Mouse (Mus musculus) layer of hippocampus, adult 11-12 months (tissue): Measurements from ENCODE around the gene Fras1.

Source experiments
- DNase-seq: peaks from one replicate; pipeline ENCODE4 v3.0.0; 2022; ENCODE audit warnings: low spot score

The Fras1 gene

DNA sequence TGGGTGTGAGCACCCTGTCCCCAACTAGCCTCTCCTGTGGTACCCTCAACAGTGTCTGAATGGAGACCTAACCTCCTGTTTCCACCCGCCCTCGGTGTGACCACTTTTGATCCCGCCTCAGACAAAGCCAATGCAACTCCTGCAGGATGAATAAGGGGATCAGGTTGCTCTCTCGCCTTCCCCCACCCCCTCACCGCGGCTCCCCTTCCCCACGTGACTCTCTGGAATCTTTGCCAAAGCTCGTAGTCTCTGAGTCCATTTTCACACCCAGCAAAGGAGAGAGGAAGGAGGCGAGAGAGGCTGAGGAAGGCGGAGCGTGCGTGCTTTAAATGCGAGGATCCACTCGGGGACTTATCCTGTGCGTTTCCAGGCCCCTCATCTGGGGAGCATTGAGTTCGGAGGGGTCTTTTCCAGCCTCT lies at the start of gene Fras1:
TSS of gene Fras1 (plus strand) at position 389 of the 419 bp plus-strand sequence.
- no peak for DNase-seq

DNA sequence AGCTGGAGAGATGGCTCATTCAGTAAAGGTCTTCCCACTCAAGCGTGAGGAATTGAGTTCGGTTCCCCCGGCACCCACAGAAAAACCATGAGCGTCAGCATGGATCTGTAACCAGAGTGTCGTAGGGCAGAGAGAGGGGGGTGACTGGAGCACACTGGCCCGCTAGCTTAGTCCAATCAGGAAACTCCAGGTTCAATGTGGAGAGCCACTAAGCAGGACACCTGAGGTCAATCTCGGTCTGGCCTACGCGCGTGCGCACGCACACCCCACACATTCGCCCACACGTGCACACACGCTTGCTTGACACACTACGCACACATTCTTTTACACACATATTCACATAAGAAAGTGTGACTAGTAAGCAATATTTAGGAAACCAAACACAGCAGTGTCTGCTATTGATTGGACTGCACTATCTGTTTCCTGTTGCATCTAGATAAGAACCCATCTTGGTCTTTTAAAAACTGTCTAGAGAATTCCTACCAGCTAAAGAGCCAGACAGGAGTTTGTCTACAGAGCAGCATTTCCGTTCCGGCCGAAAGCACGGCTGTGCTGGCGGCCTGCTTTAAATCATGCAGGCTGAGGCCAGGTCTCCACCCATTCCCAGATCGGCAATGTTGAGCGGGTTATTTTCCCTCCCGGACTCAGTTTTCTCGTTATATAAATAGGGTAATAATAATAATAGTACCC lies 42.6 kb upstream of the Fras1 start:
- no peak for DNase-seq

DNA sequence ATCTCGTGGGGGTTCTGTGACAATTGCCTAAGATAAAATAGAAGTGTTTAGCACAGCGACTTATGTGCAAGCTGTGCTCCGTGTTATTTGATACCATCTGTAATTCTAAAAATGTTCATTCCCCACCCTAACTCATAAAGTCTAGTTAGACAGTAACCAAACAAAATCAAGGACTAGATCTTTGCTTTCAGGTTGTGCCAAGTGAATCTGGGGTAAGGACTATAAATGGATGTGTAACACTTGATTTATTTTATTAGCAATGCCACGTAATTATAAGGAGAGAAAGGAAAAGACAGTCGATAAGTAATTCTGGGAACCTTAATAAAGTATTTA lies 42.1 kb upstream of the Fras1 start:
- no peak for DNase-seq

DNA sequence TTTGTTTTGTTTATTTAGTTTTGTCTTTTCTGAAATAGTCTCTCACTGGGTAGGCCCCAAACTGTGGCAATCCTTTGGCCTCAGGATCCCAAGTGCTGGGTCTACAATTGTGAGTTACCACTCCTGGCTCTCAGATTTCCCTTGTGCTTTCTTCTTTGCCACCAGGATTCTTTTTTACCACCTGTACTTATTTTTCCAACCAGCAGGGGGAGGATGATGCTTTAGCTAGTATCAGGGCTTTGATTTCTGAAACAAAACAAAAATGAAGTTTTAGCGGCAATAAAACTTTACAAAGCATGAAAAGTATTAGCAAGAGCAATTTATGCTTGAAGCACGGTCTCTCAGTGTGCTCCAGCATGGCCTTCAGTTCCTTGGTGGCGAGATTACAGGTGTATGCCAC lies 39.8 kb upstream of the Fras1 start:
- no peak for DNase-seq

- DNase-seq = no peak
These were observed 33.2 kb upstream of the Fras1 start for GRCm38 (mm10) chr5:96340564-96340963.

- no peak for DNase-seq
These were observed 28.8 kb upstream of the Fras1 start for GRCm38 (mm10) chr5:96344983-96345382.

DNA sequence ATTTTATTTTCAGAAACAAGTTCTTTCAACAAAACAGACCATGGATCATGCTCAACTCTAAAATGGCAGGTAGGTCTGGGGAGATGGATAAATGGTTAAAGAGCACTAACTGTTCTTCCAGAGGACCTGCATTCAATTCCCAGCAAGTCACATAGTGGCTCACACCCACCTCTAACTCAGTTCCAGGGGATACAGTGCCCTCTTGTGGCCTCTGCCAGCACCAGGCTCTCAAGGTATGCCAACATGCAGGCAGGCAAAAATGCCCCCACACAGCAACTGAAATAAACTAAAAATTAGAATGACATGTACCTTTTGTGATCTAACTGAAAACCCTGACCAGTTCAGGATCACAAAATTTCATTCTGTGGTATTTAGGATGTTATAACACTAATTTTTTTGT lies 21.8 kb upstream of the Fras1 start:
- no peak for DNase-seq

GRCm38 (mm10) chr5:96363950-96364349 lies 9.8 kb upstream of the Fras1 start:
- no peak for DNase-seq

- no peak for DNase-seq
These were observed 8.2 kb upstream of the Fras1 start for GRCm38 (mm10) chr5:96365590-96365989.

GRCm38 (mm10) chr5:96367260-96367659 lies 6.5 kb upstream of the Fras1 start:
- DNase-seq = no peak

DNA sequence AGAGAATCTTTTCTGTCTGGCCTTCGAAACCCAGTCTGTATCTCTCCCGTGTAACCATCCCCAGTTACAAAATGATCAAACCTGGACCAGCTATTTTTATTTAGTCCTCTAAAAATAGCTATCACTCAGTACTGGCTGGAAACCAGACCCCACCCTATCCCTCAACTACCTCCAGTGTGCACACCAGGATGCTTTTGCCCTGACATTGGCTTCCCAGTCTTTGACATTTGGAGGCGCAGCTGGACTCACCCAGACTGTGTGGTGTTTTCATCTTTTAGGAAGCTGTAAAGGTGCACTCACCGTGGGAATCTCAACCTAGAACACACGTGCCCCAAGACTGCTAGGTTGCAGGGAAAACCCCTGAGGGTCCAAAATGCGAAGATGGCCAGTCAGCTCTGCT lies 649 bp upstream of the Fras1 start:
- no peak for DNase-seq

GRCm38 (mm10) chr5:96373986-96374901 lies 489 bp downstream of the Fras1 start:
- DNase-seq = peak; percentile 57

GRCm38 (mm10) chr5:96375391-96375831 lies 1.7 kb downstream of the Fras1 start:
- DNase-seq = no peak

GRCm38 (mm10) chr5:96376216-96376615 lies 2.5 kb downstream of the Fras1 start:
- no peak for DNase-seq

DNA sequence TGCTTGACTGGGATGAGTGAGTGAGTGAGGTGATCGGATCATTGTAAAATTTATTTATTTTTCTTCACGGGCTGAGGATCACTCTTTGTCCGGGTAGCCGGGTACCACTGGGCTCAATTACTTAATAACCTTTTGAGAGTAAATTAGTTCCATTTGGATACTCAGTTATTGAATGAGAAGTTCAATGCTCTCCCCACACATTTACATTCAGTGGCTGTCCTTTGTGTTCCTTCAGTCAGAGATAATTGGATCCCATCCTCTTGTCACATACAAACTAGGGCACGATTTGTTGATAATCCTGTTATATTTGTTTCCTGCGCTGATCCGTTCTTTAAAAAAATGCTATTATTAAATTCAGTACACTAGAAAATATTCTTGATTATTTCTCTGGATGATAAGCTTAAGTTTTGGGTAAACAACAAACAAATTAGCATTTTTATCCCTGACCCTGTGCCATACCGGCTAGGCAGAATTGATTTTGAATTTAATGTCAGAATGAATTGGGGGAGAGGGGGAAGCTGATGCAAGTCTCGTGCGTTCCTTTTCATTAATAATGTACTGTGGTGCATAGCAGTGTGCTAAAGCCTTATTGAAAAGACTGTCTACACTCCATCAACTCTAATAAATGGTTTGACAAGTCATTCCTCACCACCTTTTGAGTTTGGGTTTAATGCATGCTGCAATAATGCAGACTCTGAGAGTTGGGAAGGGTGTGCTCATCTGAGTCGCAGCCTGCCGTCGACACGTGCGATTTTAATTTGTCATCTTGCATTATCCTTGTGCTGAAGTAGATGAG lies 12.6 kb downstream of the Fras1 start:
- no peak for DNase-seq

- no peak for DNase-seq
These were observed 14.6 kb downstream of the Fras1 start for GRCm38 (mm10) chr5:96388306-96388705.

GRCm38 (mm10) chr5:96389963-96390623 lies 16.3 kb downstream of the Fras1 start:
- no peak for DNase-seq

DNA sequence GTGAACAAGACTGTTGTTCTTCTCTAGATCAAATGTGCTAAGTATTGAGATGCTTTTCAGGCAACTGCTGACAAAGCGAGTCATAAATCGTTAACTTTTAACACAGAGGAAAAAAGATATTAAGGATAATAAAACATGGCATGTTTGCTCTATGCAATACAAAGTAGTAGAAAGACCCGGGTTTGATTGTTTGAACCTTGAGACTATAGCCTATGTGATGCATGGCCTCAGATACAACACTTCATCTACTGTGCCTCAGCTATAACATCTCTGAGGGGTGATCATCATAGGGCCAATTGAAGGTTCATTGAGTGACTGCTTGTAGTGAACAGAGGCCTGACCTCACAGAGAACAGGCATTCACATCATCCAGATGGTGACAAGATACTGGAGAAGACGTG lies 17.3 kb downstream of the Fras1 start:
- no peak for DNase-seq

GRCm38 (mm10) chr5:96394947-96395346 lies 21.2 kb downstream of the Fras1 start:
- no peak for DNase-seq

- DNase-seq = no peak
These were observed 22.3 kb downstream of the Fras1 start for GRCm38 (mm10) chr5:96395786-96396650.

DNA sequence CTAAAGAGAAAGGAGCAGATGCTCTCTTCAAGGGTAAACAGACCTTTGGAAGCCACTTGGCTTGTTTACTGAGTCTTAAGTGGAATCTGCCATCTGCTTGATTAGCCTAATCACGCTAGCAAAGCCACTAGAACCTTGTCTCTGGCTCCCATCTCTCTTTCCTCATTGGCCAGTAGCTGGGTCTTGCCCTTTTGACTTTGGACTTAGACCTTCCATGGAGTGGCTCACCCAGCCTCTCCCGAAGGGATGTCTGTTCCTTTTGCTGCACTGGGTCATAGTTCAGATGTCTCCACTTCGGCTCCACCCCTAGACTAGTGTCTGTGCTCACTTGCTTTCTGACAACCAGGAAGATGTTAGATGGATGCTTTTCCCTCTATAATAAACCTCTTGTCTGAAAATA lies 28.8 kb downstream of the Fras1 start:
- DNase-seq = no peak
